Mouse (Mus musculus) megakaryocyte progenitor cell, adult 5-6 weeks (primary cell): ENCODE data around the gene Cpeb1. TPM values are rescaled to one million over a fixed set of nuclear protein-coding genes. Genes with fewer than 3 reads are reported as not detected.
"Not testable (repeated sequence)": the region's sequence is repeated elsewhere in the genome, so short reads cannot be mapped to it uniquely, and the experiment has no call there.

ENCODE experiments used
- ATAC-seq: replicated peaks from 2 replicates; pipeline ENCODE4 v1.8.0; 2016; ENCODE audit warnings: mild to moderate bottlenecking, moderate TSS enrichment, inconsistent platforms; ENCODE audit not compliant: poor library complexity
- total RNA-seq, 2 experiments: library from RNA; stranded (forward) in 1 of 2; stranded (reverse) in 1 of 2; fragments of 157-497, 149-512 nt in 1 of 2; fragments of 200-1000 nt in 1 of 2; gene quantifications; 2 replicates each; pipeline versions ENCODE4 v1.2.3 to v1.2.4; 2015 to 2017

Gene Cpeb1
- not detected in 2 replicates for total RNA-seq (2015)
- total RNA-seq (2017) = not detected in 2 replicates

- no peak for ATAC-seq
Measured at GRCm38 (mm10) chr7:81455155-81455651, at the start of gene Cpeb1. Gene Cpeb1 (minus strand): TSS chr7:81455465.

GRCm38 (mm10) chr7:81501050-81501449, 45.8 kb upstream of the Cpeb1 start:
- no peak for ATAC-seq

- ATAC-seq = no peak
Measured at GRCm38 (mm10) chr7:81498181-81498580, 42.9 kb upstream of the Cpeb1 start, which contains the start of gene BC048679. Gene BC048679 (minus strand): TSS chr7:81498281.

DNA sequence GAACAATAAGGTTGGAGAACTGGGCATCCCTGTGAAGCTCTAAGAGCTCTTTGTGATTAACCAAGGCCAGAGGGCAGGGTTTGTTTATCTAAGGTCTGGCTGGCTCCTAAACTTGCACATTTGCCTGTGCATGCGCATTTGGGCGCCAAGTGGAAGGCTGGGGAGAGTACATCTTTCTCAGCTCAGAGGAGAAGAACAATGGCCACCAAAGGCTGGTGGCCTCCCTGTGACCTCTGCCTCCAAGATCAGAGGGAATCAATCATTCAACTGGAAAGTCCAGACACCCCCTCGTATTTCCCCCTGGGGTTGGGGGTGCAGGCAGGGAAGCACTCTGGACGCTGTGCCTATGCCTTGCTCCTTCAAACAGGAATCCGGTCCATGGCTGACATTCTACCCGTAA, 41.9 kb upstream of the Cpeb1 start:
- ATAC-seq = no peak

GRCm38 (mm10) chr7:81493331-81494021, 38.2 kb upstream of the Cpeb1 start, which contains the start of gene Ap3b2:
Gene Ap3b2 (minus strand): TSS chr7:81493925.
- peak; percentile 88 for ATAC-seq

- ATAC-seq = no peak
Measured at GRCm38 (mm10) chr7:81492628-81493027, 37.4 kb upstream of the Cpeb1 start.

GRCm38 (mm10) chr7:81489649-81490048, 34.4 kb upstream of the Cpeb1 start:
- no peak for ATAC-seq

GRCm38 (mm10) chr7:81480800-81481199, 25.5 kb upstream of the Cpeb1 start:
- no peak for ATAC-seq

DNA sequence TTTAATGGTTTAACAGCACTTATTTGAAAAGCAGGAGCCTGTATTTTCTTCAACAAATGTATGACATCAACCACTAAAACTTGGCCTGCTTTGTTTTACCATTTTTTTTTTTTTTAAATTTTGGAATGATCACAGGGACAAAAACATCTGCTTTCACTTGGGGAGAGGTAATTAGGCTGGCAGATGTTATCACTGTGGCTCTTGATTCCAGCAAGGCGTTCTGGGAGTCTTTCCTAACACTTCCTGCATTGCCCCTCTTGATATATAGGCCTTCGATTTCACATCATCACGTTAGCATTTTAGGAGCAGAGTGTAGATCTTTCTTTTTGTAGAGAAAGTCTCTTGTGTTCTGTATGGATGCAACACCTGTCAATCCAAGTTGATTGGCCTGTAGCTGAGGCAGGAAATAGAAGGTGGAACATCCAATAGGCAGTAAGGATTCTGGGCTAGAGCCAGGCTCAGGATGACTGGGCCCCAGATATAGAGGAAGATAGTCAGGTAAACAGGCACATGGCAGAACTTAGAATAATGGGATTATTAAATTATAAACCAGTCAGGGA, 24.3 kb upstream of the Cpeb1 start:
- ATAC-seq = no peak

GRCm38 (mm10) chr7:81478261-81478660, 23.0 kb upstream of the Cpeb1 start:
- ATAC-seq = not testable (repeated sequence)

GRCm38 (mm10) chr7:81476833-81477232, 21.6 kb upstream of the Cpeb1 start:
- no peak for ATAC-seq

DNA sequence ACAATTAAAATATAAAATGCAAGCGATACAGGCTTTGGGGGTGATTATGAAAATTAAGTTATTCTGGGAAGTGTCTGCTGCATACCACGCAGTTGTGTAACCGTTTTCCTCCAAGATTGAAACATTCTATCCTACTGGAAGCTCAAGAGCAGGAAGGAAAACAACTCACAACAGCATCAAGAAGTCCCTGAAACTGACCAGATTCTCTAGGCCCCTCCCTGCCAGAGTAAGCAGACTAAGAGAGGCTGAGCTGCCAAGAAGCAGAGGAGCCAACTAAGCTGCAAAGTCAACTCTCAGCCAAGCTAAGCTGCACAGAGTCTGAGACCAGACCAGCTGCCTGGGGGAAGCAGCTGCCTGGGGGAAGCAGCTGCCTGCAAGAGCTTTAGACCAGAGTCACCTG, 20.0 kb upstream of the Cpeb1 start:
- no peak for ATAC-seq

DNA sequence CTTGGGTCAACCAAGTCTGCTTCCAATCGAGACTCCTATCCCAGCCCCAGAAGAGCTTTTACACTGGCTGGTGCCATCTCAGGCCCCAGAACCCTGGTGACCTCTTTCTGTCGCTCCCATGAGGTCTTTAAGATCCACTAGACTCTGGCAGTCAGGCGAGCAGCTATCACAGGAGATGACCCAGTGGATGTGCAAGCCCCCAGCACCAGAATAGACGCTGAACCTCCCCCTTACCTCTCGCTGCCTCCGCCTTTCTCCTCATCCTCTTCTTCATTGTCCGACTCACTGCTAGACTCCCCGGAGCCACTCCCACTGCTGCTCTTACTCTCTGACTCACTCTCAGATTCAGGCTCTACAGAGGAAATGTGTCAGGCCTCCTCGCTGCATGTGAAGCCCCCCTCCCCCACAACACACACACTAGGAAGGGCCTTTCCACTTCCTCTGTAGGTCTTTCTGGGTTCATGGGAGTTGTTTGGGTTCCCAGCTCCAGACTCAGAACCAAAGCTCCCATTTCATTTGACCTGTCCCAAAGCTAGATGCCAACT, 9.7 kb upstream of the Cpeb1 start:
- no peak for ATAC-seq

DNA sequence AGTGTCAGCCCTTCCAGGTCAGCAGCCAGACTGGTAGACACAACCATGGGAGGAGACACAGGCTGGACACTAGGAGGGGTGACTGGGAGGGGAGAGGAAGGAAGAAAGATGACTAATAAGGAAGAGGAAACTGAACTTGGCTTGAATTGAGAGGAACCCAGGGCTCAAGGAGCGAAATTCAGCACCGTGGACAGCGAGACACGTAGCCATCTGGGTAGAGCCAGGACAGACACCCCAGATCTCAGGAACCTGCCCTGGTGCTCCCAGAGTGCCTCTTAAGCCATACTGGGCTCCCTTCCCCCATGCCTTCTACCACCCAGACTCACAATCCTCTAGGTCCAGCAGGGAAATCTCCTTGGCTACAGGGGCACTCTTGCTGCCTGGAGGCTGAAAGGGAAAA, 8.9 kb upstream of the Cpeb1 start:
- peak; percentile 60 for ATAC-seq

DNA sequence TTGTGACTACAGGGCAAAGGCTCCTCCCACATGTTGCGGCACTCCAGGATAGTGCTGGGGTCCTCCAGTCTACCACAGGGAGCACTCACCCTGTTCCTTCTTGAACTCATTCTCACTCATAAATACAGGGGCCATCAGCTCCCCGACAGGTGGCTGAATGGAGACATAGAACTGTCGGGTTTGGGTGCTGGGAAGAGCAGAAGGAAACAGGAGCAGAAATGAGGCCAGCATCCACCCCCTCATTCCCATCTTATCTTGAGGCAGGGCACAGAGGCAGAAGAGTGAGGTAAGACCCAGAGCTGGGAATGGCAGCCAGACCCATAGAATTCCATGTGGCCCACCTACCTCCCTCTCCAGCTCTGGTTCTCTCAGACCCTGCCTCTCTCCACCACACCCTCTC, 7.5 kb upstream of the Cpeb1 start:
- no peak for ATAC-seq

- 0 out of 2 replicates have a peak, but pooled peaks have one; percentile 20 for ATAC-seq
Measured at GRCm38 (mm10) chr7:81454331-81455039, 780 bp downstream of the Cpeb1 start.

DNA sequence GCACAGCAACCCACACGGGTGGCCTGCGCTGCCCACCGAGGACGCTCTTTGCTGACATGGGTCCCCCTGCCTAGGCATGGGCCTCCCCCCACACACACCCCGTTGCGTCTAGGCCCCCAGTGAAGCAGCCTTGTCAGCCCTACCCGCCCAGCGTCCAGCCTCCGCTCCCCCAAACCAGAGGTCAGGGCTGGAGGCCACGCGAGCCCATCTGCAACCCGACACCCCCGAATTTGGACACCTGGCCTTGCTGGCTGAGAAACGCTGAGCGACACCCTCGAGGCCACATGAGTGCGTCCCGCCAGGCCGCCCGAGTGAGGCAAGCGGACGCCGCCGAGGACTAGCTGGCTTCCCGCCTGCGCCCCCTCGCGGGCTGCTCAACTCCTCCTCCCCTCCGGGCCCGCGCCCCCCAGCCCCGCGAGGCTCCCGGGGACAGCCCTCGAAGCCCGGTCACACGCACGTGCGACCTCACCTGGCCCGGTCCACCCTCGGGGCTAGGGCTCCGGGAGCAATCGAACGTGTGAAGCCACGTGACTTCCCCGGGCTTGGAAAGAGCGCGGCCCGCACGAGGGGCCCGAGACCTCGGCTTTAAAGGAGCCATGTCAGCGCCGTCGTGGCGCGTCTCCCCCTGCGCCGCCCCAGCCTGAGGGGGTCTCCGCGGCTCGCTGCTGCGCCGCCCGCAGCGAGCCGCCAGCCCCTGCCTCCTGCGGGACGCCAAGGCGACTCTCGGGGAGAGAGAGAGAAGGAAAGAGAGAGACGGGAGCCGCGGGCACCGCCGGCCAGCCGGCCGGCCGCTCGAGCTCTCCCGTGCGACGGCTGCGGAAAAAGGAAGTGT, 1.6 kb downstream of the Cpeb1 start:
- no peak for ATAC-seq

GRCm38 (mm10) chr7:81452971-81453441, 2.3 kb downstream of the Cpeb1 start:
- no peak for ATAC-seq

GRCm38 (mm10) chr7:81398957-81399356, 56.3 kb downstream of the Cpeb1 start:
- ATAC-seq = no peak

- ATAC-seq = no peak
Measured at GRCm38 (mm10) chr7:81379363-81379762, 75.9 kb downstream of the Cpeb1 start.
